Mouse (Mus musculus) liver, embryonic 14.5 days (tissue): Measurements from ENCODE around the gene Unc13b. TPM values are rescaled to one million over a fixed set of nuclear protein-coding genes. Genes with fewer than 3 reads are reported as not detected.

Experiments
- ATAC-seq: fragments of 200-750 bp; cut with Nextera tagmentation; 2 replicates; pipeline ENCODE4 v1.8.0; 2017; ENCODE audit warnings: moderate number of reproducible peaks, mild to moderate bottlenecking, moderate library complexity; ENCODE audit not compliant: insufficient read depth
- DNase-seq, 3 experiments: peaks; one replicate each; pipeline ENCODE4 v3.0.0-alpha.2; 2012 to 2013; ENCODE audit warnings: low read depth in 3 of 3, low spot score in 3 of 3
- H3K27ac ChIP-seq: fragments of 300-500 bp; sonication (generic); 2 replicates; pipeline ENCODE4 v1.5.1; 2014; ENCODE audit warnings: moderate library complexity, mild to moderate bottlenecking, control low read depth, inconsistent platforms
- H3K27me3 ChIP-seq: fragments of 300-500 bp; sonication (generic); 2 replicates; pipeline ENCODE4 v1.6.1; 2014; ENCODE audit warnings: mild to moderate bottlenecking, low read length, moderate library complexity; ENCODE audit not compliant: control insufficient read depth, insufficient read depth
- H3K36me3 ChIP-seq: fragments of 300-500 bp; sonication (generic); replicated peaks from 2 replicates; pipeline ENCODE4 v1.6.1; 2014; ENCODE audit warnings: low read depth; ENCODE audit not compliant: control insufficient read depth, insufficient read depth
- H3K4me1 ChIP-seq, 2 experiments: fragments of 200-500 bp in 1 of 2; fragments of 300-500 bp in 1 of 2; sonication (generic) in 1 of 2; replicated peaks; 2 replicates each; pipeline ENCODE4 v1.6.1; 2012 to 2014; ENCODE audit warnings: antibody characterized with exemption in 1 of 2, inconsistent platforms in 1 of 2, low read length in 1 of 2; ENCODE audit not compliant: control insufficient read depth in 2 of 2, insufficient read depth in 2 of 2
- H3K4me2 ChIP-seq: fragments of 300-500 bp; sonication (generic); 2 replicates; pipeline ENCODE4 v1.6.1; 2014; ENCODE audit warnings: low read depth, mild to moderate bottlenecking, control low read depth, moderate library complexity
- H3K4me3 ChIP-seq, 2 experiments: fragments of 200-500 bp in 1 of 2; fragments of 300-500 bp in 1 of 2; sonication (generic) in 1 of 2; 2 replicates each; pipeline ENCODE4 v1.5.1; 2012 to 2014; ENCODE audit warnings: low read depth in 2 of 2, low read length in 2 of 2, mild to moderate bottlenecking in 2 of 2, control low read depth in 1 of 2, inconsistent platforms in 1 of 2, moderate library complexity in 1 of 2; ENCODE audit not compliant: insufficient read depth in 1 of 2
- H3K9ac ChIP-seq: fragments of 300-500 bp; sonication (generic); replicated peaks from 2 replicates; pipeline ENCODE4 v1.6.1; 2014; ENCODE audit warnings: mild to moderate bottlenecking, control low read depth, moderate library complexity
- H3K9me3 ChIP-seq: fragments of 300-500 bp; sonication (generic); 2 replicates; pipeline ENCODE4 v1.6.1; 2016; ENCODE audit warnings: low read length, mixed read lengths; ENCODE audit not compliant: control insufficient read depth
- CTCF ChIP-seq: IDR thresholded peaks from 2 replicates; pipeline ENCODE4 v1.5.1; 2016; ENCODE audit warnings: antibody characterized with exemption, low read depth, control low read depth
- EP300 ChIP-seq: IDR thresholded peaks from 2 replicates; pipeline ENCODE4 v1.6.1; 2016; ENCODE audit warnings: antibody characterized with exemption, low read depth
- WGBS: fragments of 180-500 bp; shearing (Covaris S2); extraction: QIAGEN DNeasy Blood & Tissue Kit; methylation state at CpG from one replicate; pipeline ENCODE4 v1.1.7; 2014; ENCODE audit not compliant: insufficient replicate concordance; 5-methylcytosine and 5-hydroxymethylcytosine counted together
- polyA plus RNA-seq, 2 experiments: library from polyadenylated mRNA; depleted of rRNA in 1 of 2; stranded (reverse) in 1 of 2; unstranded in 1 of 2; fragments of >200 nt; fragmentation: Nextera tagmentation in 1 of 2; extraction: Ambion mirVana in 1 of 2; gene quantifications; 2 replicates each; pipeline versions ENCODE4 v1.2.1 to v1.2.3; 2012 to 2014

Gene Unc13b
- polyA plus RNA-seq, 2 experiments: 0.19 to 0.59 TPM

DNA sequence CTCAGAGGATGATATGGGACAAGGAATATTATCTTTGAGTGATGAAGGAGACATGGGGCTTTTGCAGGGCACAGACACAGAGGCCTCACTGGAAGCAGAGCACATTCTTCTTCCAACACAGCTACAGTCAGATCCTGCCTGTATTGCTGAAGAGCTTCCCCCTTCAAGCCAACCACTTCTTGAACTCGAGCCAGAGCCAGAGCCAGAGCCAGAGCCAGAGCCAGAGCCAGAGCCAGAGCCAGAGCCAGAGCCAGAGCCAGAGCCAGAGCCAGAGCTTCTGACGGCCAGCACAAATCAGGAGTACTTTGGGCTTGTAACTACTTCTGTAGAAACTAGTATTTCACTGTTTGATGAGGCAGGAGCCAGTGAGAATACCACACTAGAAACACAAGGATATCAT, 118.4 kb downstream of the Unc13b start:
- no peak for TF ChIP-seq CTCF
- no peaks in the 10 kb centered on the region for H3K9me3 ChIP-seq
- no peak for ATAC-seq
- WGBS: 34% methylated on average over 2 of the region's 2 CpGs
- no peak overlapping the region for H3K27ac ChIP-seq
- H3K27me3 ChIP-seq: no peaks in the 10 kb centered on the region
- no peak overlapping the region for H3K4me2 ChIP-seq
- no peaks in the 10 kb centered on the region for H3K4me1 ChIP-seq
- H3K4me3 ChIP-seq: no peak overlapping the region
- no peak overlapping the region for H3K9ac ChIP-seq
- H3K36me3 ChIP-seq: no peaks in the 10 kb centered on the region
- no peak for DNase-seq

DNA sequence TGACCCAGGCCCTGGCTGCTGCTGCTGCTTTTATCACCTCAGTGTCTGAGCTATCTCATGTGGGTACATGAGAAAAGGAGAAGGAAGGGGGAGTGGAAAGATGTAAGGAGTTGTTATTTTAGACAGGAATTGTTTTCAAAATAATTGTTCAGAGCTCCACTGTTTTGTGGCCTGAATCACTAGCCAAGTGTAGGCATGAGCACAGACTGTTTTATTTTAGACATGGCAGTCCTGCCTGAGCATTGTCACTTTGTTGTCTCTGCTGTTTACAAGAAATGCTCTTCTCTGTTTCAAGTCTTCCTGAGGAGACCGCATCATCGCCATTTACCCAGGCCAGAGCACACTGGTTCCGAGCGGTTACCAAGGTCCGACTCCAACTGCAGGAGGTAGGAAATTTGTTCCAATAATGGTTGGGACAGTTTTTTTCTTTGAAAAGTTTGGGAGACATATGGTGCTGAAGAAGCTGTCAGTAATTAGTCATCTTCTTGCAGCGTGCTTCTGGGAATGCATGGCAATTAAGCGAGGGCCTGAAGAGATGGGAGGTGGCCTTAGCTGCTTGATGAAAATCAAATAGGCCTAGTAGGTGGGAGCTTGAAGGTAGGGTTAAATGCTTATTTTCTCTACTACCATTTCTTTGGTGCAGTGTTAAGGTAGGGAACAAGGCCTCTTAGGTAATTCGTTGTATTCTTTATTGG, 123.9 kb downstream of the Unc13b start:
- Histone ChIP-seq H3K9ac (no peak overlapping the region), H3K4me2 (no peak overlapping the region), H3K4me1 (no peaks in the 10 kb centered on the region), H3K9me3 (no peaks in the 10 kb centered on the region), H3K36me3 (no peaks in the 10 kb centered on the region), H3K27me3 (no peaks in the 10 kb centered on the region), H3K27ac (no peak overlapping the region), H3K4me3 (no peak overlapping the region)
- ATAC-seq: no peak
- no peak for TF ChIP-seq EP300
- TF ChIP-seq CTCF: no peak
- 75% methylated on average over 8 of the region's 8 CpGs for WGBS
- no peak for DNase-seq

DNA sequence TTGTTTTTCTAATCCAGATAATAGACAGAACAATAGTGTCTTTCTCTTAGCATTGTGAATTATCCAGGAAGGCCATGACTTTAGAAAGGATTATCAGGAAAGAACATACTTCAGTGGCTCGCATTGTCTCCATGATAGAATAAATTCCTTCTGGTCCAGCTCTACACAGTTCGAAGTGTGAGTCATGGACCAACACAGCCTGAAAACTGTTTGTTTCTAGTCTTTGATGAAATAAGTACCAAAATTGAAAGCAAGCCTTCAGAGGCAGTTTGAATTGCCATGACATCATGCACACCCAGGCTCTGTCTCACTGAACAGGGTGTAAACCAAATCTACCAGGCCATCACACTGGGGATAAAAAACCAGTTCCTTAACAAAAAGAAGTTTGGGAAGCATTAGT, 128.7 kb downstream of the Unc13b start:
- Histone ChIP-seq H3K9ac (no peak overlapping the region), H3K9me3 (no peaks in the 10 kb centered on the region), H3K4me1 (no peaks in the 10 kb centered on the region), H3K27me3 (no peaks in the 10 kb centered on the region), H3K4me2 (no peak overlapping the region), H3K4me3 (no peak overlapping the region), H3K36me3 (no peaks in the 10 kb centered on the region), H3K27ac (no peak overlapping the region)
- WGBS: 58% methylated on average over 2 of the region's 2 CpGs
- DNase-seq: no peak
- no peak for ATAC-seq
- TF ChIP-seq CTCF: no peak
- no peak for TF ChIP-seq EP300

DNA sequence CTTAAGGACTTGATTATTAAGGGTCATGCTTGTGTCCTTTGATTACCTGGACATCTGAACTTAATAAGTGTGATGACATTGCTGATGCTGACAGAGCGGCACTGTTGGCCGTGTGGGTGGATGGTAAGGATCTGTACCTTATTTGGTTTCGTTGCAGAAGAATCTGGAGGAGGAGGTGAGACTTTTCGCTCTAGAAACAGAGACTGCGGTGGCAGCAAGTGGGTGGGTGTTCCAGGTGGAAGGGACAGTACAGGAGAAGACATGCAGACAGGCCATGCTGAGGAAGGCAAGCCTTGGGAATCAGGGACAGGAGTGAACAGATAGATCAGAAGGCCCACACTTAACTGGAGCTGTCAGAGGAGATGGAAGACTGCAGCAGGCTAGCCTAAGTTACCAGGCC, 130.6 kb downstream of the Unc13b start:
- 69% methylated on average over 5 of the region's 5 CpGs for WGBS
- DNase-seq (no peak), ATAC-seq (no peak)
- H3K4me3 ChIP-seq: no peak overlapping the region
- H3K27me3 ChIP-seq: no peaks in the 10 kb centered on the region
- H3K9ac ChIP-seq: no peak overlapping the region
- no peak for TF ChIP-seq EP300
- TF ChIP-seq CTCF: no peak
- no peaks in the 10 kb centered on the region for H3K36me3 ChIP-seq
- H3K27ac ChIP-seq: no peak overlapping the region
- no peak overlapping the region for H3K4me2 ChIP-seq
- H3K4me1 ChIP-seq: no peaks in the 10 kb centered on the region
- no peaks in the 10 kb centered on the region for H3K9me3 ChIP-seq

DNA sequence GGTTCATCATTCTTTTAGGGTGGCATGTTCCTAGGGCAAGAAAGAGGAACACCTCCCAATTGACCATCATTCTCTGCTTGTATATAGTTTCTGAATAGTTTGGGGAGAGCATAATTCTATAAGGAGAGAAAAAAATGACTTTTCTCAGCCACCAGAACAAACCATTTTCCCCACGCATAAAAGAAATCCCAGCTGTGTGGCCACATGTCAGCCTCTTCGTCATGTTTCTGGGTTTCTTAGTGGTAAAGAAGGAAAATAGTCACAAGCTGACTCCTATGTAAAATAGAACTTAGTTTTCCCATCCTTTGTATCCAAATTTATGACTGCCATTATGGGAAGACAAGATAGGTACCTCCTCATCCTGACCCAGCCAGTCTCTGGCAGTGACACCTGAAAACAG, 146.2 kb downstream of the Unc13b start:
- Histone ChIP-seq H3K4me1 (no peaks in the 10 kb centered on the region), H3K27ac (no peak overlapping the region), H3K4me3 (no peak overlapping the region), H3K36me3 (no peaks in the 10 kb centered on the region), H3K9me3 (no peaks in the 10 kb centered on the region), H3K4me2 (no peak overlapping the region), H3K9ac (no peak overlapping the region), H3K27me3 (no peaks in the 10 kb centered on the region)
- ATAC-seq (no peak), DNase-seq (no peak)
- TF ChIP-seq EP300 (no peak), CTCF (no peak)
- WGBS: 68% methylated on average over 2 of the region's 2 CpGs
